Mouse (Mus musculus) stomach, embryonic 16.5 days (tissue): ENCODE measurements around the gene Rgs7bp. TPM values are rescaled to one million over a fixed set of nuclear protein-coding genes. Genes with fewer than 3 reads are reported as not detected.

ENCODE experiments used
- ATAC-seq: fragments of 200-750 bp; cut with Nextera tagmentation; 2 replicates; pipeline ENCODE4 v1.8.0; 2017; ENCODE audit warnings: moderate number of reproducible peaks, moderate TSS enrichment; ENCODE audit not compliant: insufficient read depth, low FRiP score
- H3K27ac ChIP-seq: fragments of 300-500 bp; sonication (generic); 2 replicates; pipeline ENCODE4 v1.5.1; 2014; ENCODE audit warnings: low read length
- H3K27me3 ChIP-seq: fragments of 300-500 bp; sonication (generic); 2 replicates; pipeline ENCODE4 v1.6.1; 2014; ENCODE audit warnings: low read length, control low read depth, mixed read lengths; ENCODE audit not compliant: control insufficient read depth, insufficient read depth
- H3K36me3 ChIP-seq: fragments of 300-500 bp; sonication (generic); 2 replicates; pipeline ENCODE4 v1.6.1; 2014; ENCODE audit warnings: low read length; ENCODE audit not compliant: control insufficient read depth, insufficient read depth
- H3K4me1 ChIP-seq: fragments of 300-500 bp; sonication (generic); 2 replicates; pipeline ENCODE4 v1.6.1; 2014; ENCODE audit warnings: low read length, control low read depth, mixed read lengths; ENCODE audit not compliant: control insufficient read depth, insufficient read depth
- H3K4me2 ChIP-seq: fragments of 300-500 bp; sonication (generic); 2 replicates; pipeline ENCODE4 v1.6.1; 2014; ENCODE audit warnings: low read depth, low read length, mixed read lengths
- H3K4me3 ChIP-seq: fragments of 300-500 bp; sonication (generic); replicated peaks from 2 replicates; pipeline ENCODE4 v1.5.1; 2014; ENCODE audit warnings: mild to moderate bottlenecking, low read length
- H3K9ac ChIP-seq: fragments of 300-500 bp; sonication (generic); 2 replicates; pipeline ENCODE4 v1.6.1; 2014; ENCODE audit warnings: low read length
- H3K9me3 ChIP-seq: fragments of 300-500 bp; sonication (generic); replicated peaks from 2 replicates; pipeline ENCODE4 v1.6.1; 2016; ENCODE audit warnings: low read length, control low read depth; ENCODE audit not compliant: control insufficient read depth
- WGBS: fragments of 180-500 bp; shearing (Covaris S2); extraction: QIAGEN DNeasy Blood & Tissue Kit; methylation state at CpG from one replicate; pipeline ENCODE4 v1.1.7; 2014; 5-methylcytosine and 5-hydroxymethylcytosine counted together
- polyA plus RNA-seq: library from polyadenylated mRNA; unstranded; fragments of >200 nt; fragmentation: Nextera tagmentation; extraction: Ambion mirVana; gene quantifications from 2 replicates; pipeline ENCODE4 v1.2.1, GENCODE M21; 2015

Gene Rgs7bp
- polyA plus RNA-seq, 1 experiment from 2014 or later, result 1.9 TPM

- H3K9me3 ChIP-seq, result no peaks in the 10 kb centered on the region
- 3% methylated on average over 8 of the region's 8 CpGs for WGBS
- H3K4me2 ChIP-seq, result peak overlapping the region; percentile 95
- H3K4me3 ChIP-seq, result peak overlapping the region; percentile 65
- H3K36me3 ChIP-seq, result no peaks in the 10 kb centered on the region
- H3K9ac ChIP-seq, result no peak overlapping the region
- peaks cover 9% of the 10 kb centered on the region; the same call in 1 of the 2 replicates for H3K27me3 ChIP-seq
- H3K4me1 ChIP-seq, result peaks cover 10% of the 10 kb centered on the region; the same call in 1 of the 2 replicates
- 0 out of 2 replicates have a peak, but pooled peaks have one; percentile 28 for ATAC-seq
- no peak overlapping the region for H3K27ac ChIP-seq
Measured at GRCm38 (mm10) chr13:105054941-105055309, 195 bp upstream of the Rgs7bp start.

- peak overlapping the region; percentile 95 for H3K4me2 ChIP-seq
- H3K27me3 ChIP-seq, result peaks cover 9% of the 10 kb centered on the region; the same call in 1 of the 2 replicates
- 3% methylated on average over 12 of the region's 12 CpGs for WGBS
- no peak for ATAC-seq
- no peaks in the 10 kb centered on the region for H3K36me3 ChIP-seq
- H3K4me3 ChIP-seq, result peak overlapping the region; percentile 65
- peak overlapping the region; percentile 78 for H3K9ac ChIP-seq
- peaks cover 10% of the 10 kb centered on the region; the same call in 1 of the 2 replicates for H3K4me1 ChIP-seq
- H3K9me3 ChIP-seq, result no peaks in the 10 kb centered on the region
- H3K27ac ChIP-seq, result no peak overlapping the region
Measured at GRCm38 (mm10) chr13:105053618-105054017, 1.1 kb downstream of the Rgs7bp start.

- 44% methylated on average over 6 of the region's 6 CpGs for WGBS
Measured at GRCm38 (mm10) chr13:105051432-105051831, 3.3 kb downstream of the Rgs7bp start.

GRCm38 (mm10) chr13:105048662-105049061 lies 6.1 kb downstream of the Rgs7bp start:
- Histone ChIP-seq H3K4me2 (no peak overlapping the region), H3K9ac (no peak overlapping the region), H3K27ac (no peak overlapping the region), H3K27me3 (peaks cover 9% of the 10 kb centered on the region; the same call in 1 of the 2 replicates), H3K4me1 (0 out of 2 replicates have a peak, but pooled peaks cover 4% of the 10 kb centered on the region), H3K9me3 (no peaks in the 10 kb centered on the region), H3K36me3 (no peaks in the 10 kb centered on the region), H3K4me3 (no peak overlapping the region)
- WGBS, result 68% methylated on average over 8 of the region's 8 CpGs
- no peak for ATAC-seq

More at GRCm38 (mm10) chr13:105051432-105051831, 3.3 kb downstream of the Rgs7bp start:
- no peak overlapping the region for H3K4me2 ChIP-seq
- peaks cover 9% of the 10 kb centered on the region; the same call in 1 of the 2 replicates for H3K27me3 ChIP-seq
- peaks cover 10% of the 10 kb centered on the region; the same call in 1 of the 2 replicates for H3K4me1 ChIP-seq
- H3K27ac ChIP-seq, result no peak overlapping the region
- no peak for ATAC-seq
- no peak overlapping the region for H3K4me3 ChIP-seq
- no peaks in the 10 kb centered on the region for H3K9me3 ChIP-seq
- H3K36me3 ChIP-seq, result no peaks in the 10 kb centered on the region
- H3K9ac ChIP-seq, result no peak overlapping the region

GRCm38 (mm10) chr13:105047377-105047776 lies 7.4 kb downstream of the Rgs7bp start:
- Histone ChIP-seq H3K4me1 (no peaks in the 10 kb centered on the region), H3K9me3 (no peaks in the 10 kb centered on the region), H3K9ac (no peak overlapping the region), H3K4me2 (peak overlapping the region; percentile 32; the same call in 1 of the 2 replicates), H3K4me3 (no peak overlapping the region), H3K36me3 (no peaks in the 10 kb centered on the region), H3K27ac (no peak overlapping the region), H3K27me3 (no peaks in the 10 kb centered on the region)
- no peak for ATAC-seq
- 46% methylated on average over 9 of the region's 9 CpGs for WGBS

- no peak overlapping the region for H3K4me2 ChIP-seq
- 62% methylated on average over 3 of the region's 3 CpGs for WGBS
- ATAC-seq, result no peak
Measured at GRCm38 (mm10) chr13:105043882-105044281, 10.8 kb downstream of the Rgs7bp start.

GRCm38 (mm10) chr13:105038334-105038733 lies 16.4 kb downstream of the Rgs7bp start:
- Histone ChIP-seq H3K36me3 (no peaks in the 10 kb centered on the region), H3K27me3 (no peaks in the 10 kb centered on the region), H3K4me2 (no peak overlapping the region), H3K9me3 (no peaks in the 10 kb centered on the region), H3K4me3 (no peak overlapping the region), H3K27ac (no peak overlapping the region), H3K4me1 (no peaks in the 10 kb centered on the region), H3K9ac (no peak overlapping the region)
- ATAC-seq, result no peak
- WGBS, result 69% methylated on average over 5 of the region's 5 CpGs

More at GRCm38 (mm10) chr13:105043882-105044281, 10.8 kb downstream of the Rgs7bp start:
- Histone ChIP-seq H3K4me1 (no peaks in the 10 kb centered on the region), H3K36me3 (no peaks in the 10 kb centered on the region), H3K4me3 (no peak overlapping the region), H3K9ac (no peak overlapping the region), H3K27ac (no peak overlapping the region), H3K9me3 (no peaks in the 10 kb centered on the region), H3K27me3 (no peaks in the 10 kb centered on the region)

- WGBS, result 81% methylated on average over 12 of the region's 12 CpGs
- ATAC-seq, result no peak
- H3K27ac ChIP-seq, result no peak overlapping the region
- H3K9me3 ChIP-seq, result no peaks in the 10 kb centered on the region
- no peaks in the 10 kb centered on the region for H3K4me1 ChIP-seq
- no peak overlapping the region for H3K9ac ChIP-seq
- H3K27me3 ChIP-seq, result no peaks in the 10 kb centered on the region
- H3K4me2 ChIP-seq, result no peak overlapping the region
- no peak overlapping the region for H3K4me3 ChIP-seq
- H3K36me3 ChIP-seq, result no peaks in the 10 kb centered on the region
Measured at GRCm38 (mm10) chr13:105037816-105038215, 16.9 kb downstream of the Rgs7bp start.

- Histone ChIP-seq H3K4me3 (no peak overlapping the region), H3K9ac (no peak overlapping the region), H3K9me3 (no peaks in the 10 kb centered on the region), H3K27ac (no peak overlapping the region), H3K4me1 (no peaks in the 10 kb centered on the region), H3K27me3 (no peaks in the 10 kb centered on the region), H3K36me3 (no peaks in the 10 kb centered on the region), H3K4me2 (no peak overlapping the region)
- ATAC-seq, result no peak
Measured at GRCm38 (mm10) chr13:105031882-105032281, 22.8 kb downstream of the Rgs7bp start.
